Mouse (Mus musculus) thymus, postnatal 4 days (tissue): ENCODE measurements at regions not wholly inside any gene's neighbourhood (a gene's known extent, or its start where the extent isn't known, plus 50 kb on each side); places are given as distances from the start of the nearest gene placed in this dataset.

Source experiments
- DNase-seq: peaks from one replicate; pipeline ENCODE4 v3.0.0; 2021

GRCm38 (mm10) chr16:93458011-93458585 lies 145.8 kb downstream of the Setd4 start:
- no peak for DNase-seq

GRCm38 (mm10) chr16:93456706-93457425 lies 147.0 kb downstream of the Setd4 start:
- no peak for DNase-seq

- peak; percentile 95 for DNase-seq
These were observed 149.5 kb downstream of the Setd4 start for GRCm38 (mm10) chr16:93454080-93454997.

- no peak for DNase-seq
These were observed 150.8 kb downstream of the Setd4 start for GRCm38 (mm10) chr16:93453056-93453455.

GRCm38 (mm10) chr16:93450896-93451295 lies 153.0 kb downstream of the Setd4 start:
- DNase-seq, result no peak

- DNase-seq, result no peak
These were observed 153.9 kb downstream of the Setd4 start for GRCm38 (mm10) chr16:93449925-93450324.

- no peak for DNase-seq
These were observed 155.7 kb downstream of the Setd4 start for GRCm38 (mm10) chr16:93448124-93448523.

- no peak for DNase-seq
These were observed 156.9 kb downstream of the Setd4 start for GRCm38 (mm10) chr16:93446970-93447369.

GRCm38 (mm10) chr16:93446206-93446605 lies 157.7 kb downstream of the Setd4 start:
- DNase-seq, result no peak

- no peak for DNase-seq
These were observed 161.0 kb downstream of the Setd4 start for GRCm38 (mm10) chr16:93442837-93443236.

- no peak for DNase-seq
These were observed 166.0 kb downstream of the Setd4 start for GRCm38 (mm10) chr16:93437608-93438425.

- DNase-seq, result no peak
These were observed 167.1 kb downstream of the Setd4 start for GRCm38 (mm10) chr16:93436732-93437131.

GRCm38 (mm10) chr16:93431316-93431715 lies 172.5 kb downstream of the Setd4 start:
- DNase-seq, result no peak

GRCm38 (mm10) chr16:93429324-93429781 lies 174.5 kb downstream of the Setd4 start:
- no peak for DNase-seq

GRCm38 (mm10) chr16:93427264-93427663 lies 176.6 kb downstream of the Setd4 start:
- DNase-seq, result no peak

GRCm38 (mm10) chr16:93425731-93426130 lies 178.1 kb downstream of the Setd4 start:
- no peak for DNase-seq

- no peak for DNase-seq
These were observed 180.7 kb downstream of the Setd4 start for GRCm38 (mm10) chr16:93423174-93423573.

- no peak for DNase-seq
These were observed 181.6 kb downstream of the Setd4 start for GRCm38 (mm10) chr16:93422221-93422620.

GRCm38 (mm10) chr16:93418246-93418645 lies 185.6 kb downstream of the Setd4 start:
- DNase-seq, result no peak

GRCm38 (mm10) chr16:93417831-93418230 lies 186.0 kb downstream of the Setd4 start:
- DNase-seq, result no peak

GRCm38 (mm10) chr16:93392024-93392675 lies 211.7 kb downstream of the Setd4 start:
- no peak for DNase-seq

GRCm38 (mm10) chr16:93387578-93388116 lies 216.2 kb downstream of the Setd4 start:
- no peak for DNase-seq
